Mouse (Mus musculus) megakaryocyte, embryonic 14.5 days (primary cell): ENCODE data around the gene Pum1.

ENCODE experiments used
- FLI1 ChIP-seq: IDR thresholded peaks from 2 replicates; pipeline ENCODE4 v1.6.1; 2012; ENCODE audit warnings: low read length, inconsistent platforms, mixed read lengths
- GATA1 ChIP-seq: IDR thresholded peaks from 3 replicates; pipeline ENCODE4 v1.6.1; 2012; ENCODE audit warnings: mixed read lengths, low read length, inconsistent platforms, borderline replicate concordance

- TF ChIP-seq GATA1 (no peak), FLI1 (no peak)
Observed at GRCm38 (mm10) chr4:130693936-130694335, 30.8 kb downstream of the Pum1 start.
